Mouse (Mus musculus): Measurements from ENCODE around the gene Onecut1. TPM values are rescaled to one million over a fixed set of nuclear protein-coding genes. Genes with fewer than 3 reads are reported as not detected.

The Onecut1 gene
- polyA plus RNA-seq, 1 experiment from 2014 or later, result 0.13 TPM

GRCm38 (mm10) chr9:74923291-74923977 lies 61.7 kb downstream of the Onecut1 start:
- Histone ChIP-seq H3K27ac (no peak overlapping the region), H3K27me3 (no peaks in the 10 kb centered on the region), H3K4me1 (peaks cover 16% of the 10 kb centered on the region), H3K9ac (no peak overlapping the region), H3K4me3 (replicated peaks) (no peak overlapping the region), H3K36me3 (no peaks in the 10 kb centered on the region), H3K4me2 (no peak overlapping the region), H3K9me3 (replicated peaks) (no peaks in the 10 kb centered on the region)
- ATAC-seq (replicated peaks; ENCODE audit: low FRiP score), result no peak
- 80% methylated on average over 6 of the region's 6 CpGs for WGBS

DNA sequence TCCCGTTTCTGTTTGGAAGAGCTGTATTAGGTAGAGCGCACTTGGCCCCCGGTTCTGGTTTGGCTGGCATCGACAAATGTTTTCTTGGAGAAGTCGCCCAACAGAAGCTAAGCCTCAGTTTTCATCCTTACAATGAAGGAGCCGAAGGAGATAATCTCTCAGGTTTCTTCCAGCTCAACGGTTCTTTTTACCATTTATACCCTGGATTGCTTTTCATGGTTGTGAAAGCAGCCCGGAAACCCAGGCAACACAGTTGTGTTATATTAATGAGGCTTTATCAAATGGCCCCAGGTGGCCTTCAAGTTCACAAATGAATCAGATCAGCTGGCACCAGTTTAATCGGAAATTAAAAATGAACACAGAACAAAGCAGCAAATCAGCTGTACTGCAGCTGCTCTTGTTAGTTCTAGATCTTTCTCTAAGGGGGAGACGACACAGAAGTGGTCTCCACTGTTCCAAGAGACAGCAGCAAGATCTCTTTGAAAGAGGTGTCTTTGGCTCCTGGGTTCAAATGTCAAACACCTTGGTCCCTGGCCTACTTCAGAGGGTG lies 63.6 kb downstream of the Onecut1 start:
- H3K27me3 ChIP-seq, result no peaks in the 10 kb centered on the region
- no peak overlapping the region for H3K4me3 ChIP-seq (replicated peaks)
- no peak overlapping the region for H3K4me2 ChIP-seq
- H3K9ac ChIP-seq, result no peak overlapping the region
- 76% methylated on average over 10 of the region's 10 CpGs for WGBS
- ATAC-seq (replicated peaks; ENCODE audit: low FRiP score), result no peak
- H3K27ac ChIP-seq, result no peak overlapping the region
- H3K36me3 ChIP-seq, result no peaks in the 10 kb centered on the region
- H3K9me3 ChIP-seq (replicated peaks), result no peaks in the 10 kb centered on the region
- H3K4me1 ChIP-seq, result peaks cover 11% of the 10 kb centered on the region

DNA sequence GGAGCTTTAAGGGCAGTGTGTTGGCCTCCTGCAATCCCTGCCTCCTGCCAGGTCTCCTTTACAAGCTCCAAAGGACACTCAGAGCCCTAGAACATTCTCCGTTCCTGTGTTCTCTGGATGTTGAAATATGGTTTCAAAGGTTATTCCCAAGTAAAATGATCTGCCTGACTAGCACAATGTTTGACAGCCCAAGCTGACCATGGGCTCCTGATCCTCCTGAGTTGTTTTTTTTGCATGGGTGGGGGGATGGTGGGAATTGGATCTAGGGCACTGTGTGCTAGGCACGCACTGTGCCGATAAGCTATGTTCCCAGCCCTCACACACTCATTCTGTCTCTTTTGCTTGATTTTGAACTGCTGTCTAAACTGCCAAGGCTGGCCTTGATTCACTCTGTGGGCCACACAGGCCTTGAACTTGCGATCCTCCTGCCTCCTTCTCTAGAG lies 68.3 kb downstream of the Onecut1 start:
- H3K36me3 ChIP-seq, result no peaks in the 10 kb centered on the region
- H3K4me3 ChIP-seq (replicated peaks), result no peak overlapping the region
- no peak overlapping the region for H3K27ac ChIP-seq
- H3K9ac ChIP-seq, result no peak overlapping the region
- H3K4me2 ChIP-seq, result no peak overlapping the region
- ATAC-seq (replicated peaks; ENCODE audit: low FRiP score), result no peak
- H3K27me3 ChIP-seq, result no peaks in the 10 kb centered on the region
- H3K9me3 ChIP-seq (replicated peaks), result no peaks in the 10 kb centered on the region
- no peaks in the 10 kb centered on the region for H3K4me1 ChIP-seq
- 75% methylated on average over 4 of the region's 4 CpGs for WGBS

GRCm38 (mm10) chr9:74930653-74931052 lies 68.9 kb downstream of the Onecut1 start:
- Histone ChIP-seq H3K4me1 (no peaks in the 10 kb centered on the region), H3K4me2 (no peak overlapping the region), H3K36me3 (no peaks in the 10 kb centered on the region), H3K27ac (no peak overlapping the region), H3K27me3 (no peaks in the 10 kb centered on the region), H3K9ac (no peak overlapping the region), H3K9me3 (replicated peaks) (no peaks in the 10 kb centered on the region), H3K4me3 (replicated peaks) (no peak overlapping the region)
- 87% methylated on average over 5 of the region's 5 CpGs for WGBS
- ATAC-seq (replicated peaks; ENCODE audit: low FRiP score), result no peak

- 58% methylated on average over 3 of the region's 3 CpGs for WGBS
- no peak for ATAC-seq (replicated peaks; ENCODE audit: low FRiP score)
- Histone ChIP-seq H3K4me3 (replicated peaks) (no peak overlapping the region), H3K9ac (no peak overlapping the region), H3K27ac (no peak overlapping the region), H3K27me3 (no peaks in the 10 kb centered on the region), H3K4me1 (peaks cover 8% of the 10 kb centered on the region; the same call in 1 of the 2 replicates), H3K4me2 (no peak overlapping the region), H3K36me3 (no peaks in the 10 kb centered on the region), H3K9me3 (replicated peaks) (no peaks in the 10 kb centered on the region)
These were observed 73.6 kb downstream of the Onecut1 start for GRCm38 (mm10) chr9:74935289-74935688.

DNA sequence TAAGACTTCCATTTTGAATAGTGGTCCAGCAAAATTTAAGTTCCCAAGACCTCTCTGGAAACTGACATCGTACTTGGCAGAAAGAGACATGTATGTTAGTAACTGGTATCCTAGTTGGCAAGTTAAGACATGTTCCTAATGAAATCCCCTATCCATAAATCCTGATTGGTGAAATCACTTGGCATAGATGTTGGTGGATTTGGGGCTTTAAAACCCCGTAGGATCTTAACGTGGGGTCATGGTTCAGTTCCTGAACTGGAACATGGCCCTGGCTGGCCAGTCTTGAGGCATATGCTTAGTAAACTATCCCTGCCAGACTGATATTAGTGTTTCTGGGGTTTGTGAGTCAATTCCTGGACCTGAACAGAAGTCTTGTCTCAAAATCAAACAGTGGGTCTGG lies 76.0 kb downstream of the Onecut1 start:
- H3K36me3 ChIP-seq, result no peaks in the 10 kb centered on the region
- H3K9ac ChIP-seq, result no peak overlapping the region
- WGBS, result 85% methylated on average over 3 of the region's 3 CpGs
- no peak overlapping the region for H3K4me3 ChIP-seq (replicated peaks)
- ATAC-seq (replicated peaks; ENCODE audit: low FRiP score), result no peak
- H3K27me3 ChIP-seq, result no peaks in the 10 kb centered on the region
- H3K27ac ChIP-seq, result no peak overlapping the region
- H3K4me2 ChIP-seq, result no peak overlapping the region
- H3K4me1 ChIP-seq, result peaks cover 8% of the 10 kb centered on the region; the same call in 1 of the 2 replicates
- no peaks in the 10 kb centered on the region for H3K9me3 ChIP-seq (replicated peaks)

- Histone ChIP-seq H3K9me3 (replicated peaks) (no peaks in the 10 kb centered on the region), H3K36me3 (no peaks in the 10 kb centered on the region), H3K4me1 (peaks cover 11% of the 10 kb centered on the region; the same call in 1 of the 2 replicates), H3K4me3 (replicated peaks) (no peak overlapping the region), H3K4me2 (no peak overlapping the region), H3K27ac (no peak overlapping the region), H3K27me3 (no peaks in the 10 kb centered on the region), H3K9ac (no peak overlapping the region)
- WGBS, result 64% methylated on average over 12 of the region's 12 CpGs
- ATAC-seq (replicated peaks; ENCODE audit: low FRiP score), result no peak
These were observed 77.2 kb downstream of the Onecut1 start for GRCm38 (mm10) chr9:74938670-74939534.

Other genes starting within 250 kb of the Onecut1 start
- gene Fam214a, start 91.0 kb downstream of the Onecut1 start, polyA plus RNA-seq (2015; fragmentation: Nextera tagmentation; extraction: Ambion mirVana), result 11.1 and 12.0 TPM in 2 replicates
- gene Arpp19, start 175.7 kb downstream of the Onecut1 start, polyA plus RNA-seq (2015; fragmentation: Nextera tagmentation; extraction: Ambion mirVana), result 283 and 322 TPM in 2 replicates
- 14.8 and 16.1 TPM in 2 replicates for gene Myo5a, start 209.1 kb downstream of the Onecut1 start, polyA plus RNA-seq (2015; fragmentation: Nextera tagmentation; extraction: Ambion mirVana)